Mouse (Mus musculus): ENCODE data around the gene Sox5. TPM values are rescaled to one million over a fixed set of nuclear protein-coding genes. Genes with fewer than 3 reads are reported as not detected.

Gene Sox5
- polyA plus RNA-seq, 1 experiment, result 2.5 TPM

DNA sequence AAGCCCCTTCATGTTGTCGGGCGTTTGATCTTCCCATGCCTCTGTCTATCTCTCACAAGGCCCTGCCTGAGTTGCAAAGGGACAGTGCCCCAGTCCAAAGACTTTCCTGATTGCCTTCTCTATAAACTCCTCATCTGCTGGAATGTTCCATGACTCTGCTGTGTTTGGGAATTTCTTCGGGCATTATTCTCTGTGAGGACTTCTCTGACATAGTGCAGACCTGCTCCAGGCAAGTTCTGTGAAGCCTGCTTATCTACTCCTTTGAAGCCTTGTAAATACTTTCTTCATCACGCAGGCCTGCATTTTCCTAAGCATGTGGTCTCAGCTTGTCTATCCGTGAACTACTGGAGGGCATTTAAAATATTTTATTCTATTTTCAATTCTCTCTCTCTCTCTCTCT, 914.7 kb downstream of the Sox5 start:
- no peak for DNase-seq (ENCODE audit: low read depth in 1 of 2, low spot score in 2 of 2)
- H3K4me1 ChIP-seq (ENCODE audit: control insufficient read depth, insufficient read depth, insufficient read length), result no peaks in the 10 kb centered on the region; the same call in 1 of the 2 replicates
- no peak overlapping the region for H3K4me3 ChIP-seq (ENCODE audit: extremely low read depth, insufficient read depth, insufficient read length)
- no peak overlapping the region for H3K27ac ChIP-seq (ENCODE audit: insufficient read depth, low read length)
- 76% methylated on average over 5 of the region's 5 CpGs for WGBS
- H3K36me3 ChIP-seq (ENCODE audit: control insufficient read depth, insufficient read depth, low read length), result no peaks in the 10 kb centered on the region
- no peaks in the 10 kb centered on the region for H3K27me3 ChIP-seq (ENCODE audit: control insufficient read depth, insufficient read depth, low read length)
- TF ChIP-seq CTCF (IDR thresholded peaks at IDR 0.05; ENCODE audit: extremely low read depth, insufficient read depth, insufficient read length, insufficient replicate concordance), result no peak
- TF ChIP-seq POLR2A (IDR thresholded peaks at IDR 0.05; ENCODE audit: low read depth, low read length), result no peak

GRCm38 (mm10) chr6:143866566-143866965, 915.2 kb downstream of the Sox5 start:
- Histone ChIP-seq H3K4me1 (ENCODE audit: control insufficient read depth, insufficient read depth, insufficient read length) (no peaks in the 10 kb centered on the region; the same call in 1 of the 2 replicates), H3K27me3 (ENCODE audit: control insufficient read depth, insufficient read depth, low read length) (no peaks in the 10 kb centered on the region), H3K27ac (ENCODE audit: insufficient read depth, low read length) (no peak overlapping the region), H3K36me3 (ENCODE audit: control insufficient read depth, insufficient read depth, low read length) (no peaks in the 10 kb centered on the region), H3K4me3 (ENCODE audit: extremely low read depth, insufficient read depth, insufficient read length) (no peak overlapping the region)
- no peak for DNase-seq (ENCODE audit: low read depth in 1 of 2, low spot score in 2 of 2)
- TF ChIP-seq POLR2A (IDR thresholded peaks at IDR 0.05; ENCODE audit: low read depth, low read length) (no peak), CTCF (IDR thresholded peaks at IDR 0.05; ENCODE audit: extremely low read depth, insufficient read depth, insufficient read length, insufficient replicate concordance) (no peak)
- WGBS, result 89% methylated on average over 9 of the region's 9 CpGs

GRCm38 (mm10) chr6:143862611-143863110, 919.1 kb downstream of the Sox5 start:
- H3K4me3 ChIP-seq (ENCODE audit: extremely low read depth, insufficient read depth, insufficient read length), result no peak overlapping the region
- no peaks in the 10 kb centered on the region for H3K27me3 ChIP-seq (ENCODE audit: control insufficient read depth, insufficient read depth, low read length)
- TF ChIP-seq POLR2A (IDR thresholded peaks at IDR 0.05; ENCODE audit: low read depth, low read length) (no peak), CTCF (IDR thresholded peaks at IDR 0.05; ENCODE audit: extremely low read depth, insufficient read depth, insufficient read length, insufficient replicate concordance) (no peak)
- H3K36me3 ChIP-seq (ENCODE audit: control insufficient read depth, insufficient read depth, low read length), result no peaks in the 10 kb centered on the region
- DNase-seq (ENCODE audit: low read depth in 1 of 2, low spot score in 2 of 2), result no peak
- H3K27ac ChIP-seq (ENCODE audit: insufficient read depth, low read length), result no peak overlapping the region
- WGBS, result 69% methylated on average over 6 of the region's 6 CpGs
- H3K4me1 ChIP-seq (ENCODE audit: control insufficient read depth, insufficient read depth, insufficient read length), result no peaks in the 10 kb centered on the region

DNA sequence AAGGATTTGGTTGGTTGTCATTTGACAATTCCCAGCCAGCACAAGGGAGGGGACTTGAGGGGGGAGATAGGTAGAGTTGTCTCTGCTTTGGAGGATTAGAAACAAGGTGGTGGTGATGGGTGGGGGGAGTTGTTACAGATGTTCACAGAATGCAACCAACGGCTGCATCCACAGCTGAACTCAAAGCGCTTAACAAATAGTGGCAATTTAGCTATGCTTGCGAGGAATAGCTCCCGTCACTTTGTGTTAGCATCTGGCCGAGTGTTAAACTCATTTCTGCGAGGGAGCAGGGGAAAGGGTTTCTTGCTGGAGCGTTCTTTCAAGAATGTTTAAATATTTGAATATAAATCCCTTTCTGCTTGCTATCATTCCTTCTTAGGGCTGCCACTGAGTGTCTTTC, 921.7 kb downstream of the Sox5 start:
- Histone ChIP-seq H3K4me1 (ENCODE audit: control insufficient read depth, insufficient read depth, insufficient read length) (no peaks in the 10 kb centered on the region), H3K36me3 (ENCODE audit: control insufficient read depth, insufficient read depth, low read length) (no peaks in the 10 kb centered on the region), H3K4me3 (ENCODE audit: extremely low read depth, insufficient read depth, insufficient read length) (no peak overlapping the region), H3K27ac (ENCODE audit: insufficient read depth, low read length) (no peak overlapping the region), H3K27me3 (ENCODE audit: control insufficient read depth, insufficient read depth, low read length) (no peaks in the 10 kb centered on the region)
- TF ChIP-seq CTCF (IDR thresholded peaks at IDR 0.05; ENCODE audit: extremely low read depth, insufficient read depth, insufficient read length, insufficient replicate concordance) (no peak), POLR2A (IDR thresholded peaks at IDR 0.05; ENCODE audit: low read depth, low read length) (no peak)
- 93% methylated on average over 7 of the region's 7 CpGs for WGBS
- DNase-seq (ENCODE audit: low read depth in 1 of 2, low spot score in 2 of 2), result no peak

DNA sequence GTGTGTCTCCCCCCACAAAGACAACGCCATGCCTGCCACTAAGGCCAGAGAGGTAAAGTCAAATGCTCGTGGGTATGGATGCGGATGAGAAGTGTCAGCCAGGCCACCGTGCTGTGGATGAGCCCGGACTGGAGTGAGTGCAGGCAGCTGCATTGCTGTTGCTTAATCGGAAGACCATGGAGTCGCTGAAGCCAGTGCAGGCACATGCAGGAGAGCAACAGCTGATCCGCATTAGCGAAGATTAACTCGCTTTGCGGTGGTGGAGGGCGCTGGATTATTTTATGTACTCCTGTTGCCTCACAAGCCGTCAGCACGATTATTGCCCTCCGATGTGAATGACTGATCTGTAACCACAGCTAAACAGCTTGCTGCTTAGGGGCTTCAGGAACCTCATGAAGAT, 922.2 kb downstream of the Sox5 start:
- Histone ChIP-seq H3K4me3 (ENCODE audit: extremely low read depth, insufficient read depth, insufficient read length) (no peak overlapping the region), H3K27me3 (ENCODE audit: control insufficient read depth, insufficient read depth, low read length) (no peaks in the 10 kb centered on the region), H3K36me3 (ENCODE audit: control insufficient read depth, insufficient read depth, low read length) (no peaks in the 10 kb centered on the region), H3K27ac (ENCODE audit: insufficient read depth, low read length) (no peak overlapping the region), H3K4me1 (ENCODE audit: control insufficient read depth, insufficient read depth, insufficient read length) (no peaks in the 10 kb centered on the region)
- WGBS, result 95% methylated on average over 15 of the region's 15 CpGs
- no peak for DNase-seq (ENCODE audit: low read depth in 1 of 2, low spot score in 2 of 2)
- TF ChIP-seq CTCF (IDR thresholded peaks at IDR 0.05; ENCODE audit: extremely low read depth, insufficient read depth, insufficient read length, insufficient replicate concordance) (no peak), POLR2A (IDR thresholded peaks at IDR 0.05; ENCODE audit: low read depth, low read length) (no peak)

GRCm38 (mm10) chr6:143858551-143858950, 923.2 kb downstream of the Sox5 start:
- TF ChIP-seq CTCF (IDR thresholded peaks at IDR 0.05; ENCODE audit: extremely low read depth, insufficient read depth, insufficient read length, insufficient replicate concordance), result no peak
- TF ChIP-seq POLR2A (IDR thresholded peaks at IDR 0.05; ENCODE audit: low read depth, low read length), result no peak
- no peak overlapping the region for H3K27ac ChIP-seq (ENCODE audit: insufficient read depth, low read length)
- 90% methylated on average over 2 of the region's 2 CpGs for WGBS
- H3K36me3 ChIP-seq (ENCODE audit: control insufficient read depth, insufficient read depth, low read length), result no peaks in the 10 kb centered on the region
- H3K4me1 ChIP-seq (ENCODE audit: control insufficient read depth, insufficient read depth, insufficient read length), result no peaks in the 10 kb centered on the region
- no peak overlapping the region for H3K4me3 ChIP-seq (ENCODE audit: extremely low read depth, insufficient read depth, insufficient read length)
- H3K27me3 ChIP-seq (ENCODE audit: control insufficient read depth, insufficient read depth, low read length), result no peaks in the 10 kb centered on the region
- no peak for DNase-seq (ENCODE audit: low read depth in 1 of 2, low spot score in 2 of 2)

DNA sequence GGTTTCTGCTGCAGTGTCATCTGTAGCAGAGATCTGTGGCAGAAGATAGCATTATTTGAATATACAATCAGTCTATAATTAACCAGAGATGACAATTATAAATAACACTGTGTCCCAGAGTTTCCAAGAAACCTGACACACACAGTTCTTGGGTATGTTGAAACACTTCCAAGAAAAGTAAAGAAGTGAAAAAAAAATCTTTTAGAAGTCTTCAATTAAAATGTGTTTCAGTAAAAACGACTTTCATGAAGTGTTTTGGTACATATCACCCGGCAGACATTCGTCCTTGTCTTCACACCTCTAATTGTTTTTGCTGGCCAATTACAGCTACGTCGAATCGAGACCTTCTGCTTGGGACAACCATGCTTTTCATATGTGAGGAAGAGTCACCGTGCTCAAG, 924.4 kb downstream of the Sox5 start:
- H3K36me3 ChIP-seq (ENCODE audit: control insufficient read depth, insufficient read depth, low read length), result no peaks in the 10 kb centered on the region
- DNase-seq (ENCODE audit: low read depth in 1 of 2, low spot score in 2 of 2), result no peak
- no peaks in the 10 kb centered on the region for H3K4me1 ChIP-seq (ENCODE audit: control insufficient read depth, insufficient read depth, insufficient read length)
- H3K4me3 ChIP-seq (ENCODE audit: extremely low read depth, insufficient read depth, insufficient read length), result no peak overlapping the region
- whole genome bisulfite sequencing, result 87% methylated on average over 7 of the region's 7 CpGs
- TF ChIP-seq POLR2A (IDR thresholded peaks at IDR 0.05; ENCODE audit: low read depth, low read length) (no peak), CTCF (IDR thresholded peaks at IDR 0.05; ENCODE audit: extremely low read depth, insufficient read depth, insufficient read length, insufficient replicate concordance) (no peak)
- no peaks in the 10 kb centered on the region for H3K27me3 ChIP-seq (ENCODE audit: control insufficient read depth, insufficient read depth, low read length)
- no peak overlapping the region for H3K27ac ChIP-seq (ENCODE audit: insufficient read depth, low read length)

All from spleen, adult 2 months (tissue).